Mouse (Mus musculus): ENCODE results near the gene Cldn10.

- no peak for TF ChIP-seq POLR2A (IDR thresholded peaks at IDR 0.05; ENCODE audit: borderline replicate concordance, control insufficient read depth, low read depth, low read length)
- TF ChIP-seq CTCF (IDR thresholded peaks at IDR 0.05; ENCODE audit: control insufficient read depth, insufficient read depth, low read length) = no peak
Measured at GRCm38 (mm10) chr14:118836145-118836544, 48.4 kb downstream of the Cldn10 start.
